Mouse (Mus musculus): ENCODE results near the gene Lman2l.

- TF ChIP-seq CTCF (IDR thresholded peaks at IDR 0.05; ENCODE audit: borderline replicate concordance, insufficient read depth, low read depth, low read length): no peak
- no peak for TF ChIP-seq POLR2A (IDR thresholded peaks at IDR 0.05; ENCODE audit: borderline replicate concordance, insufficient read depth, low read length)
Observed at GRCm38 (mm10) chr1:36473211-36473780, 28.2 kb upstream of the Lman2l start.
